Mouse (Mus musculus): ENCODE measurements at regions not wholly inside any gene's neighbourhood (a gene's known extent, or its start where the extent isn't known, plus 50 kb on each side); places are given as distances from the start of the nearest gene placed in this dataset.

- TF ChIP-seq CTCF (IDR thresholded peaks at IDR 0.05; ENCODE audit: low read depth, low read length) (no peak), EP300 (IDR thresholded peaks at IDR 0.05; ENCODE audit: insufficient read depth, low read depth, low read length) (no peak), POLR2A (IDR thresholded peaks at IDR 0.05; ENCODE audit: insufficient read depth, low read length) (no peak)
Measured at GRCm38 (mm10) chr15:52589391-52589790, 1295.3 kb upstream of the Gm7489 start.

All from ES-Bruce4 (cell line).